Mouse (Mus musculus) gastrocnemius, postnatal 25 days (tissue): ENCODE measurements around the gene Dcaf12. TPM values are rescaled to one million over a fixed set of nuclear protein-coding genes. Genes with fewer than 3 reads are reported as not detected.

Source experiments
- DNase-seq: peaks from one replicate; pipeline ENCODE4 v3.0.0; 2022
- total RNA-seq, 2 experiments: library from RNA; stranded (reverse); gene quantifications; 1 replicate in 1 of 2; 2 replicates in 1 of 2; pipeline ENCODE4 v1.2.3; 2021

Dcaf12 gene
- total RNA-seq, 2 experiments from 2014 or later, result 25.9 to 26.6 TPM

GRCm38 (mm10) chr4:41310567-41311563 lies 3.8 kb downstream of the Dcaf12 start:
- DNase-seq, result no peak

GRCm38 (mm10) chr4:41307406-41307805 lies 7.3 kb downstream of the Dcaf12 start:
- no peak for DNase-seq

GRCm38 (mm10) chr4:41304302-41304701 lies 10.4 kb downstream of the Dcaf12 start:
- DNase-seq, result no peak

GRCm38 (mm10) chr4:41303671-41304070 lies 11.0 kb downstream of the Dcaf12 start:
- no peak for DNase-seq

GRCm38 (mm10) chr4:41298976-41299375 lies 15.7 kb downstream of the Dcaf12 start:
- no peak for DNase-seq

GRCm38 (mm10) chr4:41295960-41296359 lies 18.7 kb downstream of the Dcaf12 start:
- no peak for DNase-seq

GRCm38 (mm10) chr4:41295507-41295906 lies 19.2 kb downstream of the Dcaf12 start:
- DNase-seq, result no peak

- peak; percentile 46 for DNase-seq
These were observed 20.8 kb downstream of the Dcaf12 start for GRCm38 (mm10) chr4:41293907-41294306.

GRCm38 (mm10) chr4:41289802-41290201 lies 24.9 kb downstream of the Dcaf12 start:
- peak; percentile 62 for DNase-seq

- DNase-seq, result no peak
These were observed 28.3 kb downstream of the Dcaf12 start for GRCm38 (mm10) chr4:41286420-41286819.

- DNase-seq, result no peak
These were observed 30.6 kb downstream of the Dcaf12 start for GRCm38 (mm10) chr4:41284087-41284486.

- no peak for DNase-seq
These were observed 38.8 kb downstream of the Dcaf12 start for GRCm38 (mm10) chr4:41275927-41276326.

GRCm38 (mm10) chr4:41274980-41275850 lies 39.5 kb downstream of the Dcaf12 start, which contains the start of gene Ubap2:
Ubap2 (minus strand) TSS chr4:41275144.
- peak; percentile 94 for DNase-seq

- DNase-seq, result no peak
These were observed 40.2 kb downstream of the Dcaf12 start for GRCm38 (mm10) chr4:41274377-41274979.

- no peak for DNase-seq
These were observed 46.6 kb downstream of the Dcaf12 start for GRCm38 (mm10) chr4:41268133-41268532.

- no peak for DNase-seq
These were observed 48.3 kb downstream of the Dcaf12 start for GRCm38 (mm10) chr4:41266350-41266749.

- no peak for DNase-seq
These were observed 54.0 kb downstream of the Dcaf12 start for GRCm38 (mm10) chr4:41260691-41261090.

- DNase-seq, result no peak
These were observed 55.7 kb downstream of the Dcaf12 start for GRCm38 (mm10) chr4:41259019-41259418.

- peak; percentile 58 for DNase-seq
These were observed 56.9 kb downstream of the Dcaf12 start for GRCm38 (mm10) chr4:41257752-41258151.

GRCm38 (mm10) chr4:41255564-41256210 lies 59.0 kb downstream of the Dcaf12 start:
- no peak for DNase-seq

- DNase-seq, result no peak
These were observed 60.9 kb downstream of the Dcaf12 start for GRCm38 (mm10) chr4:41253756-41254155.

GRCm38 (mm10) chr4:41245408-41245807 lies 69.3 kb downstream of the Dcaf12 start:
- no peak for DNase-seq
